Mouse (Mus musculus): ENCODE measurements at regions not wholly inside any gene's neighbourhood (a gene's known extent, or its start where the extent isn't known, plus 50 kb on each side); places are given as distances from the start of the nearest gene placed in this dataset.
A peak's percentile ranks its signal among the peaks of the same experiment; 100 is the strongest.

DNA sequence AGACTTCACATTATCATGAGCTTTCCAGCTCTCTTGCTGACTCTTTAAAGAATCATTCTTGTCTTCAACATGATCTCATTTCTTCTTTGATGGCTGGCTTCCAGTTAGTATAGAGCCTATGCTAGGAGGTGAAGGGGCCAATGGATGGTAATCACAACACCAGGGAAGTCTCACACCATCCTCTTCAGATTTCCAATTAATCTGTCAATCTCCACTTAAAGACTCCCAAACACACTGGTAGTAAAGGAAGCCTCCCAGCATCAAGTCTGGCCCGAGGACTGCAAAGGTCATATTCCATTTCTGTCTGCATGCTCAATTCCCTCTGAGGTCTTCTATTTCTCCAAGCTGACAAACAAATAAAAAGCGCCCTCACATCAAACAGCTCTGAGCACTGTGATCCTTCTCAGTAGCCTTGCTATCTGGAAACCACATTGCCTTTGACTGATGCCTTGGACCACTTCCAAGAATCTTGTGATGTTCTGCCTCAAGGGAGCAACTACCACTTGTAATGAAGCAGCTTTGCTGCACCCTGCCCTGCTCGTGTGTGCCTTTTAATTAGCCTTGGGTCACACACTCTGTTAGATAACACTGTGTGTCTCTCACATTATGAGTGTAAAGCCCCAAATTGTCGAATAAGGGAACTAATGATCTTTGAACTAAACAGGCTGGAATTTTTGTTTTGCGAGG lies 629.0 kb upstream of the Cdh10 start:
- peak; percentile 4 to 16 for DNase-seq (ENCODE audit: low spot score in 2 of 2)

DNA sequence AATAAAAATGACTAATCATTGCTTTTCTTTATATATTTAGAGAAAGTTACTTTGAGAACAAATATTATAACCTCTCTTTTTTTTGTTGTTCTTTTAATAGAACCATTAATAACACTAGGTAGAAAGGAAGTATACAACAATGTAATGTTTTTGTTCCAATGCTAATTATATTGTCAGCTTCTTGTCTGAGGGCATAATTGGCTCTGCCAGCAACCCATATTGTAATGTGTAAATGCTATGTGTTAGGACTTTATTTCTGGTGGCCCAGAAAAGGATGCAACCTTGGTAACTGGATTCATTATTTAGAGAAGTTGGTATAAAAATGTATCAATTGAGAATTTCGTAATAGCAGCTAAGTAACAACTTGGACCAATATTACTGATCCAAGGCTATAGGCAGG lies 628.3 kb upstream of the Cdh10 start:
- no peak for DNase-seq (ENCODE audit: low spot score in 2 of 2)

DNA sequence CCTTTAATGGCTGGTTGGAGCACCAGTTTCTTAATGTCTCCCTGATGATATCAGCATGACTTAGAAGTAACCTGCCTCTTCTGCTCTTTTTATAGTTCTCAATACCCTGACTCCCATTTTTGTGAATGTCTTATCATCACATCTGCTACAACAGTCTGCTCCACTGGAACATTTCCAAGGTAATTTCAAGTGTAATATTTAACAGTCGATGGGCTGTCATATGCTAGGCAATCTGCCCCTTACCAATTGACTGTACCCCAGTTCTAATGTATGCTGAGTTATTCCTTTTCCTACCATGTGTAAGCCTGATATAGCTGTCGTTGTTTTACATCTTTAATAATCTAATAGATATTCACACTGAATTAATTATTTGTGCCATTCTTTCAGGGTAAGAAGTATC lies 607.6 kb upstream of the Cdh10 start:
- no peak for DNase-seq (ENCODE audit: low spot score in 2 of 2)

DNA sequence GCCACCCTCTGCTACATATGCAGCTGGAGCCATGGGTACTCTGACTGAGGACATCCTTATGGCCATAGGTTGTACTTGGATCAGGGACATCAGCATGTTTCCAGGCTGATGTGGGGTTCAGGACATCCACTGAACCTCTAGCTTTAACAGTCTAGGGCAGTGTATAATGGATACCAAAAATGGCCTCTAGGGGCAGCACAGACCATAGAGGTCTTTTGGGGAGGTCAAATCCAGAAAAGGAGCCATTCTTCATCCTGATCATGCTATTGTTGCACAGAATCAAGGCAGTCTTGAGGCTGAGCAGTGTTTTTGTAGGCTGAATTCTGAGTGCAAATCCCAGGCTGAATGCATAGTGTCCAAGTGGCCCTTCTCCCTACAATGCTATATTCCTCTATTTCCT lies 598.8 kb upstream of the Cdh10 start:
- DNase-seq (ENCODE audit: low spot score in 2 of 2) = no peak

Measured in layer of hippocampus, postnatal 10 days (tissue).